Mouse (Mus musculus): ENCODE measurements around the gene Wfdc6b.
"Not testable (repeated sequence)": the region's sequence is repeated elsewhere in the genome, so short reads cannot be mapped to it uniquely, and the experiment has no call there.

The Wfdc6b gene

DNA sequence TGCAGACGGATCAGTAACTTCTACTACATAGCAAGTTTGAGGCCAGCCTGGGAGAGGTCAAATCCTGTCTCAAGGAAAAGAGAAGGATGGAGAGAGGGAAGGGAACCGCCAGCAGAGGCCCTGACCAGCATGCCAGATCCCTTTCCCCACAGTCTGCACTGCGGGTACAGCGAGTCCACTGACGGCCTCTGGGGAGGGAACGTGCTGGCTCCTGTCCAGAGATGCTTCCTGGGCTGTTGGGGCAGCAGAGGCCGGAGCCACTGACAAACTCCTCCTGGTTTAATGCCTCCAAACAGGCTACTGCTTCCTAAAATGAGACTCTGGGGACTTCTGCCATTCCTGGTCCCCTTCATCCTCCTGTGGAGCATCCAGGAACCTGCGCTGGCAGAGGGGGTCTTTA is at the start of gene Wfdc6b, which contains the start of gene Wfdc8:
Gene Wfdc6b (plus strand): TSS at position 52 of the 400 bp plus-strand sequence.
Gene Wfdc8 (minus strand): TSS at position 156 of the 400 bp plus-strand sequence.
- DNase-seq, result peak; percentile 21

DNA sequence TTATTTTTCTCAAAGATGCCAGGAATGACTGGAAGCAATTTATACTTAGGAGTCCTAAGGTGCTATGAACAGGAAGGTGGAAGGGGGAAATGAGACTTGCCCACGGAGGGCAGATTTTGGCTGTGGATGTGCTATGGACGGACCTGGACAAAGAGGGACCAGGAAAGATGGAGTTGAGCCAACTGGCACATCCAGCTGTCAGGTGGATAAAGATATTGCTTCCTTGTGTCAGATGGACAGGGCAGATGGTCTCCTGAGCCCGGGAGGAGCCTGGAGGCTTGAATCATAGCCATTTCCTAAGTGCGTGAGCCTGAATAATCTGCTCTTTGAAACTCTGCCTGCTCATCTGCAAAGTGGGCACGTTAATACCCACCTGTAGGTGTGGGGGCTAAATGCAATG is 49.0 kb upstream of the Wfdc6b start:
- no peak for DNase-seq

DNA sequence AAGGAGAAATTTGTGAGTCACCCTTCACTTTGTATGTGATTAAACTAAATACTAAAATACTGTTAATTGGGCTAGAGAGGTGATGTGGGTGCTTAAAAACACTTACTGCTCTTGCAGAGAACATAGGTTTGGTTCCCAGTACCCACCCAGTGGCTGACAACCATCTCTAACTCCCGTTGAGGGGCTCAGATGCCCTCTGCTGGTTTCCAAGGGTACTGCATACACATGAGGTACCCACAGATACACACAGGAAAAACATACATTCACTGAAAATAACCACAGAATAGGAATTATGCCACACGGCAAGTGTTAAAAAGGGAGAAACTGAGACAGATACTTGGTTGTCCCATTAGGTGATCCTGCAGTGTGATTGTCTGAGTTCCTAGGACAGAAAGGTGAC is 46.3 kb upstream of the Wfdc6b start:
- no peak for DNase-seq

DNA sequence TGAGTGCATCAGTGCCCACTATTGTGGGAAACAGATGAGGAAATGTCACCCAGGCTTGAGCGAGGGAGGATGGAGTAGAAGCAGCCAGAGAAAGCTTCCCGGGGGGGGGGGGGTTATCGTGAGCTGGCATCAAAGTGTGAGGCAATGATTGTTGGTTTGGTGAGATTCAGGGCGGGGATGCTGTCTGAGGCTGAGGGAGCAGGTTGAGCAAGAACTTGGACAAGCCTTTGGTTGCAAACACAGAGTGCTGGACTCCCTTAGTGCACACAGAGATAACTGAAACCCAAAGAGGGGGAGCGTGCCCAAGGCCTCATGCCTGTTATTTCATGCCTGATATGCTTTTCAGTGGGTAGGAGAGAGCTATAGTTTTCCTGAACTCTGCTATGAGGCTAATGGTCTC is 45.9 kb upstream of the Wfdc6b start:
- no peak for DNase-seq

DNA sequence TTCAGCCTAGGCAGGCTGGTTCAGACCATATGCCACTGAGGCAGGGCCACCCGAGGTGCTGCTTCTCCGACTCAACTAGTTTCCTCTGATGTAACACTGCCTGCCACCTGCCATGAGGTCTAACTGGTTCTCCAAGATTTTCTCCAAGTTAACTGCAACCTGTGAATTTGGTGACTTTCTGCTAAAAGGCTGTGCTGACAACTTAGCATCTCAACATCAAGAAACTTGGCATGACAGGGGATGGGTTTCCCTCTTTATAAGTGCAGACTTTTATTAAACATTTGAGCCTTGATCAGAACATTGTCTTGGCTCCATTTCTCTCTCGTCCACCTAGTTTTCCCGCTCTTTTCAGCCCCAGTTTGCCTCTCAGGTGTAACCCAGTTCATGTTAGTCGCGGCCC is 40.0 kb upstream of the Wfdc6b start, which contains the start of gene Spint3:
Gene Spint3 (minus strand): TSS at position 101 of the 400 bp plus-strand sequence.
- DNase-seq, result not testable (repeated sequence)

DNA sequence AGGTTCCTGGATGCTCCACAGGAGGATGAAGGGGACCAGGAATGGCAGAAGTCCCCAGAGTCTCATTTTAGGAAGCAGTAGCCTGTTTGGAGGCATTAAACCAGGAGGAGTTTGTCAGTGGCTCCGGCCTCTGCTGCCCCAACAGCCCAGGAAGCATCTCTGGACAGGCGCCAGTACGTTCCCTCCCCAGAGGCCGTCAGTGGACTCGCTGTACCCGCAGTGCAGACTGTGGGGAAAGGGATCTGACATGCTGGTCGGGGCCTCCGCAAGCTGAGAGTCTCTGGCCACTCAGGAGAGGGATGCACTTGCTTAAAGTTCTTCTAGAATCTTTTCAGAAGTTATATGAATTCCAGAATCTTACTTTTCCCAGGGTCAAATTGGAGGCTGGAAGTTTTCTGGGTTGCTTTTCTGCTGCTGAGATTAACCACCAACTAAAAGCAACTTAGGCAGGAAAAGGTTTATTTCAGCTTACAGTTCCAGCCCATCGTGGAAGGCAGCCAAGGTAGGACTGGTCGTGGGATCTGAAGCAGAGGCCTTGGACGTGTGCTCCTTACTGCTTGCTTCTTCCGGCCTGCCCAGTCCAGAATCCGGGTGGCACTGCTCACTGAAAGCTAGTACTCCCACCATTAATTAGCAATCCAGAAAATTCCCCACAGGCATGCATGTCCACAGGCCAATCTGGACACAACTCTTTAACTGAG is 28.1 kb upstream of the Wfdc6b start, which contains the start of gene Wfdc6a:
Gene Wfdc6a (minus strand): TSS at position 423 of the 701 bp plus-strand sequence.
- DNase-seq, result not testable (repeated sequence)

DNA sequence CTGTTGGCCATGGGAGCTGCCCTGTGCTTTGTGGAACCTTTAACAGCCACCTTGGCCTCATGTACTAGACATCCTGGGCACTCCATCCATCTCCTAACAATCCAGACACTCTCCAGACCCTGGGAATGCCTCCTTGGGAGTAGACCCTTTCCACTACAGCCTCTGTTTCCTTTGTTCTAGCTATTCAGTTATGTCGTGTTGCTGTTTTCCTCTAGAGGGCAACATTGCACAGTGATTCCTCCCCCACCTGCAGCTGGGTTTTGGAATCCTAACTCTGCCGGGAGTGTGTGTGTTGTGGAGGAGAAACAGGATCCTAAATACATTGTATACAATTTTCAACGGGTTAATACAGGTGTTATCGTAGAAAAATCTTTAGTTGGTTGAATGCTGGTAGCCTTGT is 21.3 kb upstream of the Wfdc6b start:
- DNase-seq, result peak; percentile 24

DNA sequence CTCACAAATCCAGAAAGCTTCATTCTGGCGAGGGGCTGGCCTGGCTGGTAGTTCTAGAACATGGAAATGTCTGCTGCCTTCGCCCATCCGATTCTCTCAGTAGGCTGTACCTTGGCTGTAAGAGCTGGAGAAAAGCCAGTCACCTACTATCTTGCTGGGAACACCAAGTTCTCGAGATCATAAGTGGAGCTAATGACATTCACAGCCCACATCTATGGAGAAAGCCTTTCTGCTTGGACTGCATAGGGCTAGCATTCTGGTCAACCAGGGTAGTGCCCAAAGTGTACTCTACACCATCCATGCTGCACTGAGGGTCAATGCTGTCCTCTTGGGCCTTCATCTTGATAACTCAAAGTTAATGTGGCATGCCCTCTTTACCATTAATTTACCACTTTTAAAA is 19.8 kb upstream of the Wfdc6b start, which contains the start of gene Eppin:
Gene Eppin (minus strand): TSS at position 101 of the 400 bp plus-strand sequence.
- no peak for DNase-seq

DNA sequence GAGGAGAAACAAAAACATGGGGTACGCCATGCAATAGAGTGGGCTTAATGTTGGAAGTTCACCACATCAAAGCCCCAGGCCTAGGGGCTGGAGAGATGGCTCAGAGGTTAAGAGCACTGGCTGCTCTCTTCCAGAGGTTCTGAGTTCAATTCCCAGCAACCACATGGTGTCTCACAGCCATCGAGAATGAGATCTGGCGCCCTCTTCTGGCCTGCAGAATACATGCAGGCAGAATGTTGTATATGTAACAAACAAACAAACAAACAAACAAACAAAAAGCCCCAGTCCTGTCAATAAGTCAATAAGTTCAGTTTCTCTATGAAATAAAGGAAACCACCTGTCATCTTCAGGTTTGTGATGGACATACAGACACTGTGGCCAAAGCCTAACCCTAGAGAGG is 13.1 kb upstream of the Wfdc6b start:
- no peak for DNase-seq

DNA sequence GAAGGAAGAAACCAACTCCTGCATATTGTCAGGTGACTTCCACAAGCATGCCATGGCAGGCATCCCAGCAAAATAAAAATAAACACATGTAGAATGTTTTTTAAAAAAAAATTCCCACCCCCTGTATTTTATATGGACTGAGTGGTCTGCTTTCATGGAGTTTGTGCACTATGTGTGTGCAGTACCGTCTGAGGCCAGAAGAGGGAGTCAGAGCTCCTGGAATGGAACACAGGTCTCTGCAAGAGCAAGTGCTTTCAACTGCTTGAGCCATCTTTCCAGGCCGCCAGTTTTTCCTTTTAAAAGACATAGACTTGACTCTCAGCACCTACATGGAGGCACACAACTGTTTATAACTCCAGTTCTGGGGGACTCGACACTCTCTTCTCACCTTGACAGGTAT is 9.8 kb upstream of the Wfdc6b start:
- no peak for DNase-seq

DNA sequence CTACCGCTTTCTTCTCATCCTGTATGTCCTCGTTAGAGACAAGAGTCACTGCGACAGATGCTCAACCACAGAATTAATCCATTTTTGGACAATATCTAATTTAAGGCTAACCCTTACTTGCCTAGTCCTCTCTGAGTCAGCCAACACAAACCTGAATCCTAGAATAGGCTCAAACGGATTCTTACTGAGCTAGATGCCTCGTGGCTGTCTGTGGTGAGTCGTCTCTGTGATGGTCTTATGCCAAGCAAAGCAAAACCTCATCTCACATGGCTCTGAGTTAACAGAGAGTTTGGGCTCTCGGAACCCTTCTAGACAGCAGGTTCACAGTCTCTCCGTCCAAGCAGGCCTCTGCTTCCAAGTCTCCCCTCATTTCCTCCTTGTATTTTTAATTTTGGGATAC is 8.9 kb upstream of the Wfdc6b start:
- no peak for DNase-seq

DNA sequence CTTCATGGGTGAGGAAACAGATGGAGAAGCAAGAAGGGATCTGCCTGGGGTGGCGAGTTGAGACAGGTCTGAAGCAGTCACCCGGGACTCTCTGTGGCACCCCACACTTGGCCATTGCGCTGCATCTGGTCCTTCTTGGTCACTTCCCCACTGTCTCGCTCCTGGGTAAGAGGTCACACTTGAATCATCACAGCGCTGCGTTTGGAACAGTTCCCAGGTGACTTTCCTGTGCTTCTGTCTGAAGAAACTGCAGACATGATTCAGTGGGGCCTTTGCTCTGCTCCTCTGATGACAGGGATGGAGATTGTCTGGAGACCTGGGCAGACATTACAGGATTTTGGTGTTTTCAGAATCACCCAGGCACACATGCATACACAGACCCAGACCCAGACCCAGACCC is 4.5 kb upstream of the Wfdc6b start:
- no peak for DNase-seq

DNA sequence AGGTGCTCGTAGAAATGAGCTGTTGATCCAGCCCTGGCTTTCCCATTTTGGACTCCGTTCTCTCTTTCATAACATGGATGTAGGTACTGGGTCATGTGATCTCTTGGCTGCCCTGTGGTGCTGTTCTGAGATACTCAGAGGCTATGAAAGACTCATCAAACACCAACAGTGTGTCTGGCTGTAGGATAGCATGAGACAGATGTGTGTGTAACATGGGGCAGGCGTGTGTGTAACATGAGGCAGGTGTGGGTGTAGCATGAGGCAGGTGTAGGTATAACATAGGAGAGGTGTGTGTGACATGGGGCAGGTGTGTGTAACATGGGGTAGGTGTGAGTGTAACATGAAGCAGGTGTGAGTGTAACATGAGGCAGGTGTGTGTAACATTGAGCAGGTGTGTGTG is 2.1 kb downstream of the Wfdc6b start:
- DNase-seq, result no peak

DNA sequence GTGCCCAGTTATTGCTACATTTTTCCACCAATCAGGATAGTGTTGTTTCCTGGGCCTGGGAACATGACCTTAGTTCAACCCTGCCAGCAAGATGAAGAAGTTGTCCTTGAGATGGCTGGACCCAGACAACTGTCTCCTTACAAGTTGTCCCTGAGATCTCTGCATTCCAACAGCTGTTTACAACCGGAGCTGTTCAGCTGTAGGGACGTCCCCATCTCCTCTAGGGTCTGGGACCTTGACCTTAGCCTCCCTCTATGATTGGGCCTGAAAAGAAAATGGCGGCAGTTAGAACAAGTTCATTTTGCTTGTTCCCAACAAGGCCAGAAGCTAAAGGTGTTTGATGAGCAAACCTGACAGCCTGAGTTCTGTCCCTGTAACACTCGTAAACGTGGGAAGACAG is 5.7 kb downstream of the Wfdc6b start:
- no peak for DNase-seq

DNA sequence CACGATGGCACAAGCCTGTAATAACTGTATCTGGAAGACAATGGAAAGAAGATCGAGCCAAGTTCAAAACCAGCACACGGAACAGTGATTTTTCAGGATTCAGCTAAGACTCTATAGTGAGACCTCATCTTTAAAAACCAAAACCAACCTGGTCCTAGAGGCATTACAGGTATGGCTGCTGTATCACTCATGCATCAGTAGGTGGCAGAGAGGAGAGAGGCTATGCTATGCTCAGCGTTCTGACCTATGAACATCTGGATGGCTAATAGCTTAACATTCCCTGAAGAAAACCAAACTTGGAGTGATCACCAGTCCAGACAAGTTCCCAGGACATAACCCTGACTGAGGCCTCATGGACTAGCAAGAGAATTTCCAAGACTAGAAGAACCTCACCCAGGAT is 8.5 kb downstream of the Wfdc6b start:
- DNase-seq, result no peak

DNA sequence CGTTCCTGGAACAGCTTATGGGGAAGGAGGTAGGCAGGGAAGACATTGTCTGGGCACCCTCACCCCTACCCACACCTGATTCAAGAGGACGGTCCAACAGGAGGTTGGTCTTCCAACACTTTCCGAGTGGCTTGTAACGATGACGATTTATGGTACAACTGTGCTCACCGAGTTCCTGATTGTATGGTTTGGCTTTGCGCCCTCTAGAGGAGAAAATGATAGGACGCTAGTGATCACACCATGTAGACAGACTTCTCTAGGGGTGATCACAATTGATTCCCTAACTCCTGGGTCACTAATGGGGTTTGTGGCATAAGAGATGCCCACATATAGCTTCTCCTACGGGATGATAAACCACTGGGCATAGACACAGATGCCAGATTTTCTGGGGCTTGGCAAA is 21.9 kb downstream of the Wfdc6b start:
- DNase-seq, result no peak

DNA sequence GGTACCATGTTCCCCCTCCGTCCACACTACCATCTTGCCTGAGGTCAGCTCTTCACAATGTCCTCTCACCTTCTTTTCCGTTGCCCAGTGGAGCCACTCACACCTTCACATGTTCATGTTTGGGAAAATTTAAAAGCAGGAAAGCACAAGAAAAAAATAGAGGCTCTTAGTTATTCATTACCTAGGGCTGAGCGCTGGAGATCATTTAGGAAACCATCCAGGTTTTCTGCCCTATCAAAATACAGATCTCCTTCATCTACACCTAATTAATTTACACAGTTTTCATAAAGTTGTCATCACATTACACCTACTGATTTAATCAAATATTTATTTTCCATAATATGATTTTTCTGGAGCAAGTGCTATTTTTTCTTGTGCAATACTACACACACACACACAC is 25.4 kb downstream of the Wfdc6b start, which contains the start of gene Wfdc16:
Gene Wfdc16 (minus strand): TSS at position 101 of the 400 bp plus-strand sequence.
- DNase-seq, result no peak

DNA sequence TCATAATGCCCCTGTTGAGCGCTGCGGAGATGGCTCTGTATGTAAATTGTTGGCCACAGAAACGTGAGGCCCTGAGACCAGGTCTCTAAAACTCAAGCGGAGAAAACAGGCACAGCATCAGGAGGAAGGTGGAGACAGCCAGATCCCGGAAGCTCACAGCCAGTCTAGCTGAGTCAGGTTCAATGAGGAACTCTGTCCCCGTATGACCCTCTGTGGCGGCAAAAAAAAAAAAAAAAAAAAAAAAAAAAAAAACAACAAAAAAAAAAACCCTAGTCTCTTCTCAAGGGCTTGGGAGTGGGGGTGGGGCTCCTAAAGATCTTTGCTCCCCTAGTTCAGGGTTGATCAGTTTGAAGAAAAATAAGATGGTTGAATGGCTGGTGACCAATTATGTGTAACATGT is 27.8 kb downstream of the Wfdc6b start:
- DNase-seq, result no peak

DNA sequence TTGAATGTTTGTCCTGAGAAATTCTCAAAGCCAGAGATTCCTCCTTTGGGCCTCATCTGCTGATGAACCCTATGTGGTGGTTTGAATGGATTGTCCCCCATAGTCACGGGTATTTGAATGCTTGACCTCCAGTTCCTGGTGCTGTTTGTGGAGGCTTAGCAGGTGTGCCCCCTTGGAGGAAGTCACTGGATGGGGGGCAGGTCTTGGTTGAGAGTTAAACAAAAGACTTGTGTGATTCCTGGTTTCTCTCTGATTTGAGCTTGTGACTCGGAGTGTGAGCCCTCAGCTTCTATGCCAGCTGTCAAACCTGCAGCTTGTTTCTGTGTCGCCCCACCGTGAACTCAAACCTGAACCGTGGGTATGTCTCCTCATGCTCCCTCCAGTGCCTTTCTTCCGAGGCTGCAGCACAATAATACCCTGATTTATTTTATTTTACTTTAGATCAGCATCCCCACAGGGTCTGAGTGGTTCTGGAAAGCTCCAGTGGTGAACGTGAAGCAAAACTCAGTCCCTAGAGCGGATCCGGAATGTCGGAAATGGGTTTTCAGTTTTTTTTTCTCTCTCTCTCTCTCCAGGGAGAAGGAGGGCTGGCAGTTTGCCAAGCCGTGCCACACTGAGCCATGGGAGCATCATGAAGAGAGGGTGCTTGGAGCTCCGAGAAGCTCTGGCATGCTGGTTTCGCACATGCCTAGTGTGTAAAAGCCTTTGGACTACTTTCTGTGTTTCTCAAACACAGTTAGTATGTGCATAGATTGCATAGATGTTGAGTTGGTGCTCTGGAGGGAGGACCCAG is 28.8 kb downstream of the Wfdc6b start:
- peak; percentile 50 for DNase-seq

DNA sequence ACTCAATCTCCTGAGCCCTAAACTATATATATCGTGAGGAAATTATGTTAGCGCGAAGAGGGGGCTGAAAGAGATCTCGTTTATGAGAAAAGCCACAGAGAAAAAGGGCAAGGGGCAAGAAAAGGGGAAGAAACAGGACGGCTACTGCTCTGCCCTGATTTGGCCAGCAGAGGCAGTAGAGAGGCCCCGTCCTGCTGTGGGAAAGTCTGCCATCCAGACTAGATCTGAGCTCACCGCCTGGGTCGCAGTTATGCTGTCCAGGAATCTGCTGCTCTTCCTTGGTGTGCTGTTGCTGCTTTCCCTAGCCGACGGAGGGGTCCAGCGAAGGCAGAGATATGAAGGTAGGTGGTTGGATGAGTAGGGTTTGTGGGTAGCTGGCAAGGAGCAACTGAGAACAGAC is 42.5 kb downstream of the Wfdc6b start, which contains the start of gene Wfdc10:
Gene Wfdc10 (plus strand): TSS at position 189 of the 400 bp plus-strand sequence.
- peak; percentile 37 for DNase-seq

DNA sequence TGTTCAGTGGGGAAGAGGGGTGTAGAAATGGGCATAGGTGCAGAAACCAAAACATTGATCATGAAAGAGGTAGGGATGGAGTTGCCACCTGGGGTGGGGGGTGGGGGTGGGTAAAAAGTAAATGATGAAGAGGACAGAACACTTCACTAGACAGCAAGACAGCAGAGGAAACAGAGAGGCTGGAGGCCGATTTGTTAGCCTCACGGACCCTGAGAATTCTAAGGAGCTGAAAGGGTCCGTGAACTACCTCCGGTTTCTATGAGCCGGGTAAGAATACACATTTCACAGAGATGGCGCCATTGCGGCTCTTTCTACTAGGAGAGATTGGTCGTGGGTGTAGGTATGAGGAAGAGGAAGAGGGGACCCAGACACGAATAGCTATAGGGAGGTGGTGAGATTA is 43.2 kb downstream of the Wfdc6b start, which contains the start of gene Wfdc9:
Gene Wfdc9 (minus strand): TSS at position 101 of the 400 bp plus-strand sequence.
- DNase-seq, result no peak

DNA sequence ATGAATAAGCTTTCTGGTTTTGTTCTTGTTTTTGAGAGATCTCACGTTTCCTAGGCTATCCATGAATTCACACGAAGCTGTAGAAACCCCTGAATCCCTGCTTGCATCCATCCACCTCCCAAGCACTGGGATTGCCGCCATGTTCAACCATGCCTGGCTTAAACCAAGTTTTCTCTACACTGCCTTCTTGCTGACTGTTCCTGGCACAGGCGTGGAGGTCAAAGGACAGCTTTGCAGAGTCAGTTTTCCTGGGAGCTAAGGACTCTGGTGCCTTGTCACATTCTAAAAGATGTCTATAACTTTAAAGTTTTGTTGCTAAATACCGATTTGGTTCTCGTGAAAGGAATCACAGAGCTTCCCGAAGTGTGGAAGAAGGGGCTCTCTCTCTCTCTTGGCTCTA is 51.5 kb downstream of the Wfdc6b start:
- DNase-seq, result no peak

All from right cerebral cortex, postnatal 14 days (tissue).